Mouse (Mus musculus) v-Abl transformed pro-B cells (cell line): ENCODE results near the gene Ubqln4.

Experiments
- in situ Hi-C, 2 experiments: fragments of 400-800 bp; cut with MboI; formaldehyde crosslinking; loops; one replicate each; pipeline ENCODE4 v1.15.1; 2025; ENCODE audit not compliant: unreplicated experiment in 2 of 2

Gene Ubqln4

GRCm38 (mm10) chr3:88553525-88553879 is at the start of gene Ubqln4:
TSS of gene Ubqln4 (plus strand) at chr3:88553758.
- in situ Hi-C loops, result no loop called here

GRCm38 (mm10) chr3:88503881-88504746 is 49.4 kb upstream of the Ubqln4 start:
- in situ Hi-C loops, result no loop called here

GRCm38 (mm10) chr3:88505081-88505480 is 48.5 kb upstream of the Ubqln4 start:
- in situ Hi-C loops, result no loop called here

GRCm38 (mm10) chr3:88505765-88506164 is 47.8 kb upstream of the Ubqln4 start:
- in situ Hi-C loops, result no loop called here

- in situ Hi-C loops, result no loop called here
These were observed 44.3 kb upstream of the Ubqln4 start for GRCm38 (mm10) chr3:88509250-88509649.

GRCm38 (mm10) chr3:88509692-88510420 is 43.7 kb upstream of the Ubqln4 start, which contains the start of gene Lmna:
TSS of gene Lmna (minus strand) at chr3:88509956.
- in situ Hi-C loops, result no loop called here

GRCm38 (mm10) chr3:88510421-88511289 is 42.9 kb upstream of the Ubqln4 start:
- in situ Hi-C loops, result no loop called here

GRCm38 (mm10) chr3:88511559-88511958 is 42.0 kb upstream of the Ubqln4 start:
- in situ Hi-C loops, result no loop called here

- in situ Hi-C loops, result no loop called here
These were observed 41.2 kb upstream of the Ubqln4 start for GRCm38 (mm10) chr3:88512141-88512895.

GRCm38 (mm10) chr3:88512896-88513545 is 40.5 kb upstream of the Ubqln4 start:
- in situ Hi-C loops, result no loop called here

- in situ Hi-C loops, result no loop called here
These were observed 39.9 kb upstream of the Ubqln4 start for GRCm38 (mm10) chr3:88513546-88514115.

- in situ Hi-C loops, result no loop called here
These were observed 39.1 kb upstream of the Ubqln4 start for GRCm38 (mm10) chr3:88514231-88515094.

GRCm38 (mm10) chr3:88515095-88515386 is 38.5 kb upstream of the Ubqln4 start:
- in situ Hi-C loops, result no loop called here

GRCm38 (mm10) chr3:88516407-88516806 is 37.2 kb upstream of the Ubqln4 start:
- in situ Hi-C loops, result no loop called here

GRCm38 (mm10) chr3:88518411-88518810 is 35.1 kb upstream of the Ubqln4 start:
- in situ Hi-C loops, result no loop called here

GRCm38 (mm10) chr3:88520078-88520477 is 33.5 kb upstream of the Ubqln4 start:
- in situ Hi-C loops, result loop anchor here (5.0 kb wide), 2 partner anchors 33 to 113 kb away; no protein-coding TSS in a partner anchor

GRCm38 (mm10) chr3:88521156-88521555 is 32.4 kb upstream of the Ubqln4 start:
- in situ Hi-C loops, result loop anchor here (5.0 kb wide), 2 partner anchors 34 to 114 kb away; no protein-coding TSS in a partner anchor

GRCm38 (mm10) chr3:88521803-88522331 is 31.7 kb upstream of the Ubqln4 start:
- in situ Hi-C loops, result loop anchor here (5.0 kb wide), 2 partner anchors 35 to 115 kb away; no protein-coding TSS in a partner anchor
